Mouse (Mus musculus) mesoderm, embryonic 11.5 days (tissue): Measurements from ENCODE around the gene Triap1.
"Not testable (repeated sequence)": the region's sequence is repeated elsewhere in the genome, so short reads cannot be mapped to it uniquely, and the experiment has no call there.

ENCODE experiments used
- DNase-seq: peaks from one replicate; pipeline ENCODE4 v3.0.0-alpha.2; 2012; ENCODE audit warnings: low read depth, low spot score

Triap1 gene

GRCm38 (mm10) chr5:115340577-115341313 lies at the start of gene Triap1, which contains the start of gene Gatc:
Triap1 (plus strand) TSS chr5:115341225.
Gatc (minus strand) TSS chr5:115341178.
- peak; percentile 90 for DNase-seq

DNA sequence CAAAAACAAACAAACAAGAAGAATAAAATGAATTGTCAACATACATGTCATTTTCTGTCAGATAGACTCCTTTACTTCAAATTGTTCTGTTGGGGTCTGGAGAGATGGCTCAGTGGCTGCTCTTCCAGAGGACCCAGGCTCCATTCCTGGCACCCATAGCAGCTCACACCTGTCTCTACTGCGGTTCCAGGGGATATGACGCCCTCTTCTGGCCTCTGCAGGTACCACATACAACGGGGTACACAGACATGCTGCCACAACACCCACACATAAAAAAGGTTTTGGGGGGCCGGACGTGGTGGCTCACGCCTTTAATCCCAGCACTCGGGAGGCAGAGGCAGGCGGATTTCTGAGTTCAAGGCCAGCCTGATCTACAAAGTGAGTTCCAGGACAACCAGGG lies 46.9 kb upstream of the Triap1 start:
- DNase-seq = no peak

DNA sequence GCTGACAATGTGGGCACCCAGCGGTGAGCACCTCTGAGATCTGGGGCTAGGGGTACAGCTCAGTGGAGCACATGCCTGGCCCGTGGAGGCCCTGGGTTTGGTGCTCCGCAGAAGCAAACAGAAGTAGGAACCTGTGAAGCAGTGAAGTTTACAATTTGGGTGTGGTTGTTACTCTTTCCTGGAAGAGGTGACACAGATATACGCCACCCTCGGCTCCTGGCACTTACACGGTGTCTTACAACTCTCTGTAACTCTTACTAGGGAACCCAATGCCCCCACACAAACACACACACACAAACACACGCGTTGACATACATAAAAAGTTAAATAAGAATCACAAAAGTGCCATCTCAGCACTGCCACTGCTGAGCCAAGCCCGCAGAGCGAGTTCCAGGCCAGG lies 44.7 kb upstream of the Triap1 start:
- no peak for DNase-seq

- DNase-seq = peak; percentile 81
These were observed 40.8 kb upstream of the Triap1 start for GRCm38 (mm10) chr5:115300035-115300744.

DNA sequence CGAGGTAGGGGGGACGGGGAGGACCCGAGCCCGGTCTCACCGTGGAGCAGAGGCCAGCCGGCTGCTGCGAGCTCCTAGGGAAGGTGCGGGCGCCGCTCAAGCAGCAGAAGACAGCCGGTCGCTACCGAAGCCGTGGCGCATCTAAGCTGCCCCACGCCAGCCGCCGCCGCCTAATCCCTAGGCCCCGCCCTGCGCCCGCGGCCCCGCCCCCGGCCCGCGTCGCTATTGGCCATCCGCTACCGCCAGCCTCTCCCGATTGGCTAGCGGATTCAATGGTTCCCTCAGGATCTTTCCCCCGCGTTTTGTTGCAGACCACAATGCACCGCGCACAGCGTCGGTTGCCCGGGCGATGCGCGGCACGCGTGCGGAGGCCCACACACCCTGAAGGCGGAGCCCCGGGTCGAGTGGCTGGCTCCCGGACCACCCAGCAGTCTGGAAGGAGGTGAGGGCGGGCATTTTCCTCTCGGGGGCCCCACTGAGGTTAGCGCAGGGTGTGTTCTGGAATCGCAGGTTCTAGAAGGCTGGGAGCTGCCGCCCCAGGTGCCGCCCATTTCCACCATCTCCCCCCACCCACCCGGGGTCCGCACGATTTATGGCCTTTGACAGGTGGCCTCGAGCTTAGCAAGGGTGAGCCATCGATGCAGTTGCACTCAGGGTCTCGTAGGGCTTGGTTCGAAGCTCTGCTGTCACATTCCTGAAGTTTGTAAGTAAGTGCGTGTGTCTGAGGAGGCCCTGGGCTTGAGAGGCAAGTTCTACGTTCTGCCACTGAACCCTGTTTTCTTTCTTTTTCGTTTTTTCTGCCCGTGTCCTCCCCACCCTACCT lies 40.0 kb upstream of the Triap1 start, which contains the start of gene Dynll1:
Gene Dynll1, minus strand, starts transcription at position 208 of the 823 bp plus-strand sequence.
- DNase-seq = peak; percentile 100

DNA sequence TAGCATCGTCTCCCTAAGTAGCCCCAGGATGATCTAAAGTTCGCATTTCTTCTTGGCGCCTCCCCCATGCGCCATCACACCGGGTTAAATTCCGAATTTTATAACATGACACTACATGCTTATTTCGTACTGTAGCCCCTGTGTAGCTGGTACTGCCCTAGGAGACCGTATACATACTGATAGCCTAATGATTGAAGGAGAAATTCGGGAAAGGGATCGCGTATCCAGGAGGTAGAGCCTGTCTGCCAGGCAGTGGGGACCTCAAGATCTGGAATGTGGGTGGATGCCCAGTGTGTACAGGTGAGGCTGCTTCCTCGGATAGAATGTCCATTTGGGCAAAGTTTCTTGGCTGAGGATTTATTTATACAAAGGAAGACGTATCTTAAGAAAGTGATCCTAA lies 39.4 kb upstream of the Triap1 start:
- no peak for DNase-seq

DNA sequence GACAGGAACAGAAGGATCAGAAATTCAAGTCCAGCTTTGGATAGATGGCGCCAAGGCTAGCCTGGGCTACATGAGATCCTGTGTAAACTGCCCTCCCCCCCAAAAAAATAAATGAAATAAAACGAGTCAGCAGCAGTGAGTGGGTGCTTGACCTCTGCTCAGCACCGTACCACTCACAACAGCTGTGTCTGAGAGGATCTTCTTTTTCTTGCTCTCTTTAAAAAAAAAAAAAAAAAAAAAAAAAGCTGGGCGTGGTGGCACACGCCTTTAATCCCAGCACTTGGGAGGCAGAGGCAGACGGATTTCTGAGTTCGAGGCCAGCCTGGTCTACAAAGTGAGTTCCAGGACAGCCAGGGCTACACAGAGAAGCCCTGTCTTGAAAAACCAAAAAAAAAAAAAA lies 38.8 kb upstream of the Triap1 start:
- not testable (repeated sequence) for DNase-seq

DNA sequence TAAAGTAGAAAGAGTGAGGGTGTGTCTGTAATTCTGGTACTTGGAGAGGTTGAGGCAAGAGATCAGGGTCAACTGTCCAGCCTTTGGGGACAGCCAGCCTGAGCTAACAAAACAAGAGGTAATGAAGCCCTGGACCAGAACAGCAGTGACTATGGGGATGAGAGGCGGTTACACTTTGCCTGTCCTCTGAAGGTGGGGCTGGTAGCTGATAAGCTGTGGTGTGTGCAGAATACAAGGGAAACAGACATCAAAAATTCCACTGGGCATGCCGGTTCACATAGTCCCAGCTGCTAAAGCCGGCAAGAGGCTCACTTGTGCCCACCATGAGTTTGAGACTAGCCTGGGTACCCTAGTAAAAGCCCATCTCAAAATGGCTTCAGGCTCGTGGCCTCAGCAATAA lies 28.7 kb upstream of the Triap1 start:
- no peak for DNase-seq

DNA sequence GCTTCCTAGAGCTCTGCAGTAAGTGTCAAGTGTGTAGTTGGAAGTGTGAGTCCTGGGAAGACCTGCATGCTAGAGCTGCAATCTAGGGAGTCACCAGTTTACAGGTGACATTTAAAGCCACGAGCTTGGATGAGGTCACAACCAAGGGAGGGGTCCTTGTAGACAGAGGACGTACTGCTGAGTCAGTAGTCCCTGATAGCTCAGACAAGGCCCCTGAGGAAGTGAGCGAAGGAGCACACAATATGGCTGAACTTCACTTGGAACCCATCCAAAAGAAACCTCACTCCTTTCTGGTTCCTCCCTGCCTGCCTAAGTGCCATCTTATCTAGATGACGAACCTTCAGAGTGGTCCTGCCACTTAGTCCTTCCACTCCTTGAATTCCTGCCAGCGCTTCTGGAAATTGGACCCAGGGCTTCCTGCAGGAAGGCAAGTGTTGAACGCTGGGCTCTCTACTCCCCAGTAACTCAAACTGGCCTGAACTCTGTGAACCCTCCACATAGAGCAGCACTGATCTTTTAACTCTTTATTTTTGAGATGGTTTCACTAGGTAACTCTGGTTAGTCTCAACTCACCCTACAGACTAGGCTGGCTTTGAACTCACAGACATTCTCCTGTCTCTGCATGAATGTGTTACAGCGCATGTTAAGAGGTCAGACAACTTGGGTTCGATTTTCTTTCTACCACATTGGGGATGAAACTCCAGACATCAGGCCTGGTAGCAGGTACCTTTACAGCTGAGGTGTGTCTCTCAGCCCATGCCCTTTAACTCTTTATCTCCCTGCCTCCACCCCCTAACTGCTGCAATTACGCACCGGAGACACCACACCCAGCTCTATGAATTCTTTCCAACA lies 28.0 kb upstream of the Triap1 start:
- no peak for DNase-seq

GRCm38 (mm10) chr5:115313668-115313943 lies 27.4 kb upstream of the Triap1 start:
- DNase-seq = no peak

DNA sequence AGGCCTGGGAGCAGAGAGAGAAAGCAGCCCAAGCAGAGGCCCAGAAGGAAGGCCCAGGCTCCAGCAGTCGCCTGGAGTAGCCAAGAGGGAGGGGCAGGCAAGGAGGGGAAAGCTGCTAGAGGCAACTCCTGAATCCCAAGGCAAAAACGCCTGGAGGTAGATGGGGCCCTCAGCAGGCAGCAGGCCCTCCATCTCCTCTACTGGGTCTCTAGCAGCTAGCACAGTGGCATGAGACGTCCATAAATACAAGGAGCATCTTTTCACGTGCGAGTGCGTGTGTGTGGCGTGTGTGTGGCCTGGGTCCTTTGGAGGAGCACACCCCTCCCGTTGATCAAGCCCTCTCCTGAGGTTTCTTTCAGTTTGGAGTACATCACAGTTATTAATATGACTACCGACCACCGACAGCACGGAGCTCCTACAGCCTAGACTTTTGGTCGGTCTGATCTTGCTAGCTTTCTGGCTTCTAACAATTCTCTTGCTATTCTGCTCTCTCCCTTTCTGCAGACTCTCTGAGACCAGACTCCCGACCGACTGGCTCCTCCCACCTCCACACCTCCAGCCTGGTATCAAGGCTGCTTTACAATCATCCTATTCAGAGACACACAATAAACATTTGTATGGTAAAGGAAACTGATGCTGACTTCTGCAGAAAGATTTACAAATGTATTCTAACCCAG lies 23.9 kb upstream of the Triap1 start:
- no peak for DNase-seq

GRCm38 (mm10) chr5:115317645-115318328 lies 23.2 kb upstream of the Triap1 start:
- peak; percentile 75 for DNase-seq

GRCm38 (mm10) chr5:115319004-115319940 lies 21.8 kb upstream of the Triap1 start:
- DNase-seq = peak; percentile 82

- no peak for DNase-seq
These were observed 14.7 kb upstream of the Triap1 start for GRCm38 (mm10) chr5:115326256-115326831.

GRCm38 (mm10) chr5:115326875-115327609 lies 14.0 kb upstream of the Triap1 start, which contains the start of gene Srsf9:
Srsf9 (plus strand) TSS chr5:115327177.
- DNase-seq = peak; percentile 95

DNA sequence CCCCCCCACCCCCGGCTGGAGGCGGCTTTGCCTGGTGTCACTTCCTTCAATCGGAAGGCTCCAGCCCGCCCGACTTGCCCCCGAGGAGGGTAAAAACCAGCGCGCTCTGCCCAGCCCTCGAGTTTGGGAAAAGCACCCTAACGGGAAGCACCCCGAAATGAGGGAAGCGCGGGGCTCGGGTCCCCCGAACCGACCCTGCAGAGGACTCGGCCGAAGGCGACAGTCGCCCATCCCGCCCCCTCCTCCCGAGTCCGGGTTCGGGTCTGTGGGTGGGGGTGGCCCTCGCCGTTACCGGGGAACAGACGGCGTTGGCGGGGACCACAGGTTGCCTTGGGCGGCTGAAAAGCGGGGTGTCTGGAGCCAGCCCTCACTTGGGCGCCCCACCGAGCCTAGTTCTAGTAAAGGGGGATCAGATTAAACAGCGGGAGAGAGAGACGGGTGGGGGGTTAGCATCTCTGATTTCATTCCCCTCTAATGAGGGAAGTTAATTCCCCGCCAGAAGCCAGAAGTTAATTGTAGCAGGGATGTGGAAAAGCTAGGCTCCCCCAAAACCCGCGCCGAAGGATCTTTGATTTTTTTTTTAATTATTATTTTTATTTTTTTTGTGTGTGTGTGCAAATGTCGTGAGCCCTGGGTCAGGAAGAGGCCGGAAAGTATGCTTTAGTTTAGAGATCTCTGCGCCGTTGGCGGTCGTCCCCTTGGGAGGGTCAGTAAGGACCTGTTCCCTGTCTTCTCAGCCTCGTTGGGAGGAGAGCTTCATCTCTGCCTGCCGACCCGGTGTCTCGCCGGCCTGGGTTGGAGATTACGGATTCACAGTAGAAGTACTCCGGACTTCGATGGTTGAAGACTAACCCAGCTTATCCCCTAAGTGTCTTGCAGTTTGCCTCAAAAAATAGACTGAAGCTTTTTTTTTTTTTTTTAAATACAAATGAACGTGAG lies 13.1 kb upstream of the Triap1 start:
- no peak for DNase-seq

GRCm38 (mm10) chr5:115330955-115331354 lies 10.1 kb upstream of the Triap1 start:
- no peak for DNase-seq
